Mouse (Mus musculus) thymus, postnatal 14 days (tissue): ENCODE results near the gene Ptp4a2.
"Not testable (repeated sequence)": the region's sequence is repeated elsewhere in the genome, so short reads cannot be mapped to it uniquely, and the experiment has no call there.

Experiments
- DNase-seq: peaks from one replicate; pipeline ENCODE4 v3.0.0; 2021

Ptp4a2 gene

DNA sequence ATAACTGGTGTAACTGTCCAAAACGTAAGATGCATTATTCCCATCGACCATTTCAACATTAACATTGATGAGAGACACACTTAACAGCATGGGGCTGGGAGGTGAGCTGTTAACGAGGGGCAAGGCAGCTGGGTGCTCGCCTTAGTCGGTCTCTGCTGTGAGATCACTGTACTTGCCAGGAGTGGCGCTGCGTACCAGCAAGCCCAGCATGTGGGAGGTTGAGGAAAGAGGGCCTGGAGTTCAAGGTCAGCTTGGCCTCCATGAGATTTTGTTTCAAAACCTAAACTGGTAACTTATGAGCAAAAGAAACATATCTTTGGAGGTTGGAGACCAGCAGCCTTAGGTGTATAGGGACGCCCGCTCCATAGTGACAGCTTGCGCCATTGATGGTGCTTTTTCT, 78.6 kb downstream of the Ptp4a2 start:
- DNase-seq, result no peak

DNA sequence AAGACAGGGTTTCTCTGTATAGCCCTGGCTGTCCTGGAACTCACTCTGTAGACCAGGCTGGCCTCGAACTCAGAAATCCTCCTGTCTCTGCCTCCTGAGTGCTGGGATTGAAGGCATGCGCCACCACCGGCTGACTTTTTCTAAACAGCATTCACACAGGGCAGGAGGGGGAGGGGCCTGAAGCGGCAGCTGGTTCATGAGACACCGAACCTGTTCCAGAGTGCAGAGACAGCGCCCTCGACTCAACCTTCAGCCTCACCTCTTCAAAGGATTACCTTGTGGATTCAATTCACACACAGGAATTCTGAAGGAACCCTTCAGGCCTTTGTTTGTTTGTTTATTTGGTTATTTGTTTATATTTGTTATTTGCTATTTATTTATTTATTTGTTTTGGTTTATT, 79.1 kb downstream of the Ptp4a2 start:
- DNase-seq, result no peak

DNA sequence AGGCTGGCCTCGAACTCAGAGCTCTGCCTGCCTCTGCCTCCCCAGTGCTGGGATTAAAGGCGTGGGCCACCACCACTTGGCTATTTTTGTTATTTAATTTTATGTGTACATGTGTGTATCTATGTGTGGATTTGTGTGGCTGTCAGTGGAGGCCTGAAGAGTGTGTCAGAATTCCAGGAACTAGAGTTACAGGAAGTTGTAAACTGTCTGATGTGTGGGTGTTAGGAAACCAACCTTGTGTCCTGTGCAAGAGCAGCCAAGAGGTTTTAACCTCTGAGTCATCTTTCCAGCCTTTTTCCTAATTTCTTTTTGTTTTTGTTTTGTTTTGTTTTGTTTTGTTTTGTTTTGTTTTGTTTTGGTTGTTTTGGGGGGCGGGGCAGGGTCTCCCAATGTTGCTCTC, 83.8 kb downstream of the Ptp4a2 start:
- no peak for DNase-seq

DNA sequence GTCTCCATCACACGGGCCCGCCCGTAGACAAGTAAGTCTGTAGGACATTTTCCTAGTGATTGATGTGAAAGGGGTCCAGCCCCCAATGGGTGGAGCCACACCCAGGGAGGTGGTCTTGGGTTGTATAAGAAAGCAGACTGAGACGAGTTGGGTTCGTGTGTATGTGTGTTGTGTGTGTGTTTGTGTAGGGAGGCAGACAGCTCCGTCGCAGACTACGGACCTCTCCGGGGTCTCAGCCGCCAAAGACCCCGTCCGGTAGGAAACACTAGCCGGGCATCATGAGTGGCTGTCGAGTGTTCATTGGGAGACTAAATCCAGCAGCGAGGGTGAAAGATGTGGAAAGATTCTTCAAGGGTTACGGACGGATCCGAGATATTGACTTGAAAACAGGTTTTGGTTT, 87.8 kb downstream of the Ptp4a2 start:
- DNase-seq, result not testable (repeated sequence)
